Mouse (Mus musculus) heart, adult 2 months (tissue): ENCODE results near the gene Chil1. TPM values are rescaled to one million over a fixed set of nuclear protein-coding genes. Genes with fewer than 3 reads are reported as not detected.

Source experiments
- DNase-seq, 2 experiments: peaks; one replicate each; pipeline ENCODE4 v3.0.0; 2021
- H3K27ac ChIP-seq: fragments of 200-600 bp; 2 replicates; pipeline ENCODE4 v1.8.1; 2022
- H3K27me3 ChIP-seq: fragments of 200-500 bp; 2 replicates; pipeline ENCODE4 v1.6.1; 2012; ENCODE audit warnings: mild to moderate bottlenecking, low read length, inconsistent platforms, mixed read lengths; ENCODE audit not compliant: control insufficient read depth, insufficient read depth
- H3K36me3 ChIP-seq: fragments of 200-500 bp; 2 replicates; pipeline ENCODE4 v1.6.1; 2012; ENCODE audit warnings: low read length, inconsistent platforms; ENCODE audit not compliant: control insufficient read depth, insufficient read depth
- H3K4me1 ChIP-seq: fragments of 200-500 bp; 2 replicates; pipeline ENCODE4 v1.6.1; 2011; ENCODE audit warnings: low read length; ENCODE audit not compliant: control insufficient read depth, insufficient read depth
- H3K4me3 ChIP-seq: fragments of 200-600 bp; 2 replicates; pipeline ENCODE4 v1.8.1; 2022
- H3K79me2 ChIP-seq: fragments of 200-500 bp; replicated peaks from 2 replicates; pipeline ENCODE4 v1.6.1; 2012; ENCODE audit warnings: mild to moderate bottlenecking, inconsistent platforms, low read length, moderate library complexity, mixed read lengths; ENCODE audit not compliant: control insufficient read depth, insufficient read depth
- H3K9ac ChIP-seq: fragments of 200-500 bp; 2 replicates; pipeline ENCODE4 v1.6.1; 2012; ENCODE audit warnings: low read depth, mild to moderate bottlenecking, control low read depth, inconsistent platforms, low read length, mixed read lengths
- CTCF ChIP-seq: fragments of 200-600 bp; IDR thresholded peaks from 2 replicates; pipeline ENCODE4 v1.8.1; 2022; ENCODE audit warnings: antibody characterized with exemption, mild to moderate bottlenecking, moderate library complexity
- EP300 ChIP-seq: fragments of 200-500 bp; IDR thresholded peaks from 2 replicates; pipeline ENCODE4 v1.6.1; 2011; ENCODE audit warnings: low read depth, low read length, control low read depth; ENCODE audit not compliant: insufficient read depth
- POLR2A ChIP-seq: fragments of 200-500 bp; IDR thresholded peaks from 2 replicates; pipeline ENCODE4 v1.6.1; 2011; ENCODE audit warnings: mild to moderate bottlenecking, low read depth, low read length, control low read depth; ENCODE audit not compliant: insufficient read depth
- WGBS: fragments of 180-500 bp; shearing (Covaris S2); methylation state at CpG from one replicate; pipeline ENCODE4 v1.1.7; 2018; 5-methylcytosine and 5-hydroxymethylcytosine counted together
- intact Hi-C: fragments of 180-260 bp; cut with DNase I; formaldehyde crosslinking; loops from one replicate; pipeline ENCODE4 v1.15.1; 2025
- polyA plus RNA-seq: library from polyadenylated mRNA; depleted of rRNA; stranded (reverse); fragments of >200 nt; gene quantifications from 2 replicates; pipeline ENCODE4 v1.2.3, GENCODE M21; 2012
- total RNA-seq, 2 experiments: library from RNA; stranded (reverse); gene quantifications; 2 replicates each; pipeline ENCODE4 v1.2.3; 2021

Gene Chil1
- total and polyA plus RNA-seq, 3 experiments = 0.94 to 2.7 (median 0.96) TPM

- intact Hi-C loops = loop anchor here (2.0 kb wide), 1 partner anchor 53 kb away; no protein-coding TSS in a partner anchor
- WGBS = 68% methylated on average over 8 of the region's 8 CpGs
These were observed 31.9 kb upstream of the Chil1 start for GRCm38 (mm10) chr1:134150076-134150475.

GRCm38 (mm10) chr1:134150745-134151144, 31.2 kb upstream of the Chil1 start:
- H3K4me1 ChIP-seq = no peaks in the 10 kb centered on the region

More at GRCm38 (mm10) chr1:134150076-134150475, 31.9 kb upstream of the Chil1 start:
- H3K36me3 ChIP-seq = no peaks in the 10 kb centered on the region
- H3K27ac ChIP-seq = no peak overlapping the region
- TF ChIP-seq EP300 (no peak), CTCF (no peak), POLR2A (no peak)
- H3K4me1 ChIP-seq = no peaks in the 10 kb centered on the region
- no peaks in the 10 kb centered on the region for H3K27me3 ChIP-seq
- no peak for DNase-seq
- H3K79me2 ChIP-seq = no peaks in the 10 kb centered on the region
- H3K9ac ChIP-seq = no peak overlapping the region
- H3K4me3 ChIP-seq = no peak overlapping the region

GRCm38 (mm10) chr1:134151655-134152412, 30.1 kb upstream of the Chil1 start:
- H3K9ac ChIP-seq = no peak overlapping the region
- DNase-seq = peak; percentile 68 to 70
- H3K79me2 ChIP-seq = no peaks in the 10 kb centered on the region
- H3K27ac ChIP-seq = no peak overlapping the region
- H3K36me3 ChIP-seq = no peaks in the 10 kb centered on the region
- TF ChIP-seq POLR2A (no peak), EP300 (peak; percentile 67; the same call in 1 of the 2 replicates), CTCF (peak; percentile 90)
- H3K4me3 ChIP-seq = no peak overlapping the region
- WGBS = 29% methylated on average over 13 of the region's 13 CpGs
- no peaks in the 10 kb centered on the region for H3K4me1 ChIP-seq
- no peaks in the 10 kb centered on the region for H3K27me3 ChIP-seq
- intact Hi-C loops = loop anchor here (1.0 to 2.0 kb wide), 5 partner anchors 45 to 180 kb away; partner anchors contain the start of gene Ppfia4

More at GRCm38 (mm10) chr1:134150745-134151144, 31.2 kb upstream of the Chil1 start:
- no peak for TF ChIP-seq EP300
- TF ChIP-seq POLR2A = no peak
- TF ChIP-seq CTCF = no peak
- no peak for DNase-seq
- intact Hi-C loops = loop anchor here (1.0 to 2.0 kb wide), 3 partner anchors 52 to 172 kb away; no protein-coding TSS in a partner anchor
- Histone ChIP-seq H3K27me3 (no peaks in the 10 kb centered on the region), H3K9ac (no peak overlapping the region), H3K79me2 (no peaks in the 10 kb centered on the region), H3K4me3 (no peak overlapping the region), H3K36me3 (no peaks in the 10 kb centered on the region), H3K27ac (no peak overlapping the region)
- 89% methylated on average over 9 of the region's 9 CpGs for WGBS

- WGBS = 54% methylated on average over 21 of the region's 21 CpGs
- Histone ChIP-seq H3K4me1 (no peaks in the 10 kb centered on the region), H3K27ac (no peak overlapping the region), H3K36me3 (no peaks in the 10 kb centered on the region), H3K79me2 (no peaks in the 10 kb centered on the region), H3K27me3 (no peaks in the 10 kb centered on the region), H3K4me3 (no peak overlapping the region), H3K9ac (no peak overlapping the region)
- TF ChIP-seq CTCF (no peak), POLR2A (no peak), EP300 (no peak)
- no peak for DNase-seq
- intact Hi-C loops = loop anchor here (1.0 to 2.0 kb wide), 2 partner anchors 44 to 179 kb away; partner anchors contain the start of gene Ppfia4
These were observed 29.1 kb upstream of the Chil1 start for GRCm38 (mm10) chr1:134152626-134153590.

- no peak overlapping the region for H3K9ac ChIP-seq
- no peak for TF ChIP-seq CTCF
- no peak for TF ChIP-seq EP300
- TF ChIP-seq POLR2A = no peak
- H3K27ac ChIP-seq = no peak overlapping the region
- no peaks in the 10 kb centered on the region for H3K27me3 ChIP-seq
- H3K36me3 ChIP-seq = no peaks in the 10 kb centered on the region
- intact Hi-C loops = no loop called here
- no peaks in the 10 kb centered on the region for H3K79me2 ChIP-seq
- no peak for DNase-seq
- H3K4me1 ChIP-seq = no peaks in the 10 kb centered on the region
- H3K4me3 ChIP-seq = no peak overlapping the region
- WGBS = 93% methylated on average over 3 of the region's 3 CpGs
These were observed 27.9 kb upstream of the Chil1 start for GRCm38 (mm10) chr1:134154121-134154520.
